In genomic region chr6:136353399-136354184, GRCm38 (mm10) we compare ENCODE assay signal across 9 mouse cellular contexts. TPM values are rescaled to one million over a fixed set of nuclear protein-coding genes. Genes with fewer than 3 reads are reported as not detected.
A peak's percentile ranks its signal among the peaks of the same experiment; 100 is the strongest.
DNase-seq lines count a peak whose midpoint lies in the region; ATAC-seq and TF ChIP-seq lines count a peak whose summit lies in the region.
"Had no signal": no experiment of that assay in that cellular context is flagged by ENCODE, and none has a peak within 500 bp of the region (broad histone marks: within the 10 kb centered on the region; RNA-seq: fewer than 3 reads in every experiment).

No protein-coding gene starts in this region.

- DNase-seq in adrenal gland, postnatal 25 days, result peak; percentile 57
- peak; percentile 40 to 55 for DNase-seq in heart, postnatal 36 days
- peak; percentile 87 for DNase-seq in layer of hippocampus, adult 9-10 months (ENCODE audit: low spot score)
- peak; percentile 80 for DNase-seq in lung, postnatal 10 days
- peak; percentile 91 for DNase-seq in right cerebral cortex, adult 18-20 months
- DNase-seq in spleen, postnatal 14 days (ENCODE audit: low spot score in 2 of 2), result no peak

- no peak for TF ChIP-seq POLR2A in ES-Bruce4 (IDR thresholded peaks at IDR 0.05; ENCODE audit: insufficient read depth, low read length)

- no peaks in the 10 kb centered on the region for H3K4me1 ChIP-seq in ES-Bruce4 (ENCODE audit: control insufficient read depth, insufficient read depth, low read length)
- H3K4me1 ChIP-seq in embryonic facial prominence, embryonic 12.5 days, result no peaks in the 10 kb centered on the region

- TF ChIP-seq CTCF in ES-Bruce4 (IDR thresholded peaks at IDR 0.05; ENCODE audit: low read depth, low read length), result peak; percentile 35

- H3K27ac ChIP-seq in ES-Bruce4 (ENCODE audit: insufficient read depth, low read length), result no peak overlapping the region
- H3K27ac ChIP-seq in embryonic facial prominence, embryonic 12.5 days, result no peak overlapping the region

- no peaks in the 10 kb centered on the region for H3K9me3 ChIP-seq in ES-Bruce4 (replicated peaks; ENCODE audit: control insufficient read depth, insufficient read depth, low read length, poor library complexity, severe bottlenecking)
- H3K9me3 ChIP-seq in embryonic facial prominence, embryonic 12.5 days, result no peaks in the 10 kb centered on the region

- TF ChIP-seq EP300 in ES-Bruce4 (IDR thresholded peaks at IDR 0.05; ENCODE audit: insufficient read depth, low read depth, low read length), result no peak

- H3K4me2 ChIP-seq in embryonic facial prominence, embryonic 12.5 days (replicated peaks), result no peak overlapping the region

- ATAC-seq in embryonic facial prominence, embryonic 12.5 days (ENCODE audit: insufficient number of reproducible peaks, insufficient read depth, low FRiP score, low TSS enrichment), result peak; percentile 49; the same call in 1 of the 2 replicates

- no peak overlapping the region for H3K4me3 ChIP-seq in ES-Bruce4 (ENCODE audit: low read depth, low read length)
- H3K4me3 ChIP-seq in embryonic facial prominence, embryonic 12.5 days, result no peak overlapping the region

- WGBS in embryonic facial prominence, embryonic 12.5 days, result 37% methylated on average over 11 of the region's 11 CpGs

- H3K27me3 ChIP-seq in ES-Bruce4 (ENCODE audit: control insufficient read depth, insufficient read depth, low read length, poor library complexity, severe bottlenecking), result no peaks in the 10 kb centered on the region
- no peaks in the 10 kb centered on the region for H3K27me3 ChIP-seq in embryonic facial prominence, embryonic 12.5 days

- no peak overlapping the region for H3K9ac ChIP-seq in ES-Bruce4 (ENCODE audit: low read depth, poor library complexity, severe bottlenecking)
- H3K9ac ChIP-seq in embryonic facial prominence, embryonic 12.5 days, result no peak overlapping the region

- H3K36me3 ChIP-seq in ES-Bruce4 (ENCODE audit: control insufficient read depth, insufficient read depth, low read length, poor library complexity, severe bottlenecking), result no peaks in the 10 kb centered on the region
- no peaks in the 10 kb centered on the region for H3K36me3 ChIP-seq in embryonic facial prominence, embryonic 12.5 days

- intact Hi-C loops in heart, postnatal 36 days (cut with DNase I), result loop anchor here (1.0 kb wide), 2 partner anchors 446 to 909 kb away; no protein-coding TSS in a partner anchor

RNA-seq across cellular contexts. Expression of gene Gm8994, which starts 26.3 kb away (rescaled TPM):
- not detected in 2 replicates for polyA plus RNA-seq in ES-Bruce4 (2011; ENCODE audit: insufficient read depth, insufficient read length, low read depth, missing spikeins)
- total RNA-seq in adrenal gland, postnatal 25 days (2021), result not detected in 2 replicates
- polyA plus RNA-seq in embryonic facial prominence, embryonic 12.5 days (2016; fragmentation: Nextera tagmentation; extraction: Ambion mirVana), result not detected in 2 replicates
- total RNA-seq in heart, postnatal 36 days (2021), result not detected
- polyA plus RNA-seq: heart, embryonic 14.5 days had no signal

Comparison
In these comparisons a context has a peak if more than half of its experiments do, and no peak if none do; other contexts are left out.
1. DNase-seq: peak in adrenal gland, postnatal 25 days (single experiment), heart, postnatal 36 days (2 of 2), layer of hippocampus, adult 9-10 months (single experiment), lung, postnatal 10 days (single experiment) and right cerebral cortex, adult 18-20 months (single experiment); none in spleen, postnatal 14 days (0 of 2).